Mouse (Mus musculus) forelimb bud, embryonic 11.5 days (tissue): ENCODE data around the gene Sh3d21.
A peak's percentile ranks its signal among the peaks of the same experiment; 100 is the strongest.

ENCODE experiments used
- DNase-seq: peaks from one replicate; pipeline ENCODE4 v3.0.0-alpha.2; 2012; ENCODE audit warnings: low read depth, low spot score

Sh3d21 gene

GRCm38 (mm10) chr4:126146974-126147532 lies 16.2 kb downstream of the Sh3d21 start:
- DNase-seq: peak; percentile 38

DNA sequence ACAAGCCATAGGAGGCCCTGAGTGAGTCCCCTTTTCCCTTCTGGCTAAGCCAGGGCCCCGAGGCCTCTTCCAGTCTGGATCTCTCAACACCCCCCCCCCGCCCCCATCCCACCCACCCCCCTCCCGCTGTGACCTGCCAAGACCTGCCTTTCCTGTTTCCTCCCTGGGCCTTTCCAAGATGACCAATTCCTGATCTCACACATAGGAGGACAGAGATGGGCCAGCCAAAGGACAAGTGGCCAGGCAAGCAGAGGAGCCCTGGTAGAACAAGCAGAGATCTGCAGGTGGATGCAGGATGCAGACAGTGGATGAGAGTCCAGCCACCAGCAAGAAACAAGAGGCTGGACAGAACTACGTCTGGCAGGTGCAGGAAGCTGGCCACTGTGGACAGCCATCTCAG lies 17.9 kb downstream of the Sh3d21 start:
- DNase-seq: no peak

- no peak for DNase-seq
These were observed 22.3 kb downstream of the Sh3d21 start for GRCm38 (mm10) chr4:126141021-126141420.

DNA sequence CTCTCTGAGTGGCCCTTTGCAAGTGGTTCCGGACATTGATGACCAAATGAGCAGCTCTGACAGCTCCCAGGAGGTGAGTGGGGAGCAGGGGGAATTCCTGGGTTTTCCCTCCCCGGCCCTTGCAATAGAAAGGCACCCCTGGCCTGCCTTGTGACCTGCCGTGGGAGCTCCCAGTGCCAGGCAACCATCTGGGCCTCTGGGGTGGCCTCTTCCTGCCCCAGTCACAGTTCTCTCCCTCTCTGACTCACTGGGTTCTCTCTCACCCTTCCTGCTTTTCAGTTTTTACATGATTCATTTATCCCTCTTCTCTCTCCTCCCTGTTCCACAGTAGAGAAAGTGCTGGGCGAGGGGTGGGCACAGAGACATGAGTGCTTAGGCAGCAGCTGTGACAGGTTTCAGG lies 25.5 kb downstream of the Sh3d21 start:
- no peak for DNase-seq

GRCm38 (mm10) chr4:126134639-126135038 lies 28.7 kb downstream of the Sh3d21 start:
- no peak for DNase-seq

DNA sequence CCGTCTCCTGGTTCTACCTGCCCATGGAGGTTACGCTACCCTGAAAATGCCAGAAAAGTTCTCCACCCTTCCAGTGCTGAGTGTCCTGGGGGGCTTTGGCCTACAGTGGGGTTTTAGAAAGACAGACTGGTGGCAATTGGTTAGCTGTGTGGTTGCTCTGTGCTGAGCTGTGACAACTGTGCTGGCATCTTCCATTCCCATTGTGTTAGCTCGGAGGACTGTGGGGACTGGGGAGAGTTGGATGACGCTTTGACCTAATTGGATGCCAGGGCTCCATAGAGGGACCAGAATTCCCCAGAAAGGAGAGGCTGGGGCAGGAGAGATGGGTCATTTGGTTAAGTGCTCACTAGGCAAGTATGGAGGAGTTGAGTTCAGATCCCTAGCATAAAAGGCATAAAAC lies 29.1 kb downstream of the Sh3d21 start:
- no peak for DNase-seq

DNA sequence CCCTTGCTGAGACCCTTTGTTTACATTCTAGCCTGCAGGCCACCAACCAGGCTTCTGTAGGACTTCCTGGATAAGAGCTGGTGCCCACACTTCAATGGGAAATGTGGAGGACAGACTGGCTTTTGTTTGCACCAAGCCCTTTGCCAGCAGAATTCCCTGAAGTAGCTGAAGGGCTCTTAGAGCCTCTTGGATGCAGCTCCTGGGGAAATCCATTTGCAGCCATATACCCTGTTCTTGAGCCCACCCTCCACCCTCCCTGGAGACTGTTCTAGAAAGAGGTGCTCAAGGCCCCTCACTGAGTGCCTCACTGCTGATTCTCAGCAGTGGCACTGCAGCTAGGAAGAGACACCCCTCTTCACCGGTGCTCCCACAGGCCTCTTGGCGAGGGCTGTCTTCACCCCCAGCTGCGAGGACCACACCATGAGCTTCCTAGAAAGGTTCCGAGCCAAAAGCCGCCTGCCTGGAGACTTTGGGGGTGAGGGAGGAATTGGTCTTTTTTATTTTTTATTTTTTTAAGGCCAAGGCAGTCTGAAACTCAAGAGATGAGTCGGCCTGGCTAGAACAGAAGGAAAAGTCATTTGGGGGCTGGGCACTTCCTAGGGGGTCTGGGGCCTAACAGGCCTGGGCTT lies 30.5 kb downstream of the Sh3d21 start:
- DNase-seq: no peak

DNA sequence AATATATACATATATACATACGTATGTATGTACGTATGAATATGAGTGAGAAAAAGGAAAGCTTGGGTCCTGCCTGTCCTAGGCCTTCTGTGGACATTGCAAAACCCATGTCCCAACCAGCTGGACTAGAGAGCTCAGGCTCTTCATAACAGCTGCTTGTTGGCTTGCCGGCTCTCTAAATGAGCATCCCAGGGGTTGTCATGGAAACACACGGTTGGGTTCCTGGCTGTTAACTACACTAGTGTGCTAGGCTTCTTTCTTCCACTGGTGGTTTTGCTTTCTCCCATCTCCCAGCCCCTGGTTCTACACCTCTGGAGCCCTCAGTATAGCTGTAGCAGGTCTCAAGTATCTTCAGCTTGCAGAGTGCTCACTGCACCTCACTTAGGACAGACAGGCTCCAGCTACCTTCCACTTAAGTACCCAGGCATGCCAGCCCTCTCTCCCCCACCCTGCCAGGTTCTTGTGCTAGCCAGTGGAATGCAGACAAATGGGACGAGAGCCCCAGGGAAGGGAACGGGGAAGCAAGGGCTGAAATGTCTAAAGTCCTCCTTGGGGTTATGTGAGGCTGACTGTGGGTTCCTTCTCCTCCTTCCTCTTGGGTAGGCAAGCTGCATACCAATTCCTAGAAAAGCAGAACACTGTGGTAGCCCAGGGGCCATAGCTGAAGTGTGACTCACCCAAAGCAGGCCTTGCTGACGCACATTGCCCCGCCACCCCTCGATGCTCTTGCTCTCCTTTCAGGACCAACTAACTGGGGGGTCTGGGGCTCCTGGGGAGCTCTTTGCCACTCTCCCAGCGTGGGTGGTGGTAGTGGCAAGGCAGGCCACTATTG lies 31.8 kb downstream of the Sh3d21 start:
- peak; percentile 52 for DNase-seq

GRCm38 (mm10) chr4:126130502-126130901 lies 32.8 kb downstream of the Sh3d21 start:
- no peak for DNase-seq

DNA sequence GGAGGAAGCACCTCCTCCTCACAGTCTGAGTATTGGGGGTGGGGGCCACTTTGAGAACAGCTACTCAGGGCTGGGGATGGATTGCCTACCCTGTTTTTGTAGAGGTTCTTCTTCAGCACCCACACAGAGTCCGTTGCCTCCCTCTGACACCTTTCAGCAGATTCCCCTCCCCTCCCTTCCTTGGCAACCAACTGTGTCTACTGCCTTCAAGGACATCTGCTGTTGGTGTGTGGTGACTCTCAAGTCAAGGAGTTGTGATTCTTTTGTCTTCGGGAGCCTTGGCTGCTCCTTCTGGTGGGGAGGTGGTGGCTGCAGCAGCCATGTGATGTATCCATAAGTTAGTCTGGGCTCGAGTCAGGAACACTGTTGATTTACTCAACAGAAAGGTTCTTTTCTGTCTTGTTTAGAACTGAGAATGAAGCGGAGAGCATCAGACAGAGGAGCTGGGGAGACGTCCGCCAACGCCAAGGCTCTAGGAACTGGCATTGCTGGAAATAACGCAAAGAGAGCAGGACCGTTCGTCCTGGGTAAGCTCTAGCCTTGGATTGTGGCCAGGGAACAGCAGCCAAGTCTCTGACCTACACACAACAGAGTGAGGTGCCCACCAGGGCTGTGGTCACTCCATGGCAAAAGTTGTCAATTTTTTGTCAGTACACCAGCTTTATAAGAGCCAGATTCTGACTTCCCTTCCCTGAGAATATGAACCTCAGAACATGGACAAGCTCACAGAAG lies 39.8 kb downstream of the Sh3d21 start:
- no peak for DNase-seq

- no peak for DNase-seq
These were observed 42.8 kb downstream of the Sh3d21 start for GRCm38 (mm10) chr4:126120506-126120905.

GRCm38 (mm10) chr4:126120052-126120451 lies 43.2 kb downstream of the Sh3d21 start:
- no peak for DNase-seq

- no peak for DNase-seq
These were observed 44.2 kb downstream of the Sh3d21 start for GRCm38 (mm10) chr4:126119051-126119450.

DNA sequence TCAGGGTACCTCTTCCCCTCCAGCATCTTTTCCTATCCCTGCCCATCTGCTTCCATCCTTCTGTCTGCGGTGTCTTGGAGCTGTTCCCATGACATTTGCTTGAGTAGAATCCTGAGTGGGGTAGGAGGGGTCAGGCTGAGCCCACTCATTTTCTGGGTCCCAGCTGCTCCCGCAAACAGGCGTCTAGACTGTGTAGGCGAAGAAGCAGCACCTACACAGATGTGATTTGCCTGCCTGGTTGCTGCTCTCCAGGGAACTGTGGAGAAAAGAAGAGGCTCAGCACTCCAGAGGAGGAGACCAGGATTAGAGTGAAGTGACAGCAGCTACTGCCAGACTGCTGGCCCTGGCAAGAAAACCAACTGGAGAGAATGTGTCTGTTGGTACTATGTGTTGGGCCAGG lies 44.6 kb downstream of the Sh3d21 start:
- no peak for DNase-seq

DNA sequence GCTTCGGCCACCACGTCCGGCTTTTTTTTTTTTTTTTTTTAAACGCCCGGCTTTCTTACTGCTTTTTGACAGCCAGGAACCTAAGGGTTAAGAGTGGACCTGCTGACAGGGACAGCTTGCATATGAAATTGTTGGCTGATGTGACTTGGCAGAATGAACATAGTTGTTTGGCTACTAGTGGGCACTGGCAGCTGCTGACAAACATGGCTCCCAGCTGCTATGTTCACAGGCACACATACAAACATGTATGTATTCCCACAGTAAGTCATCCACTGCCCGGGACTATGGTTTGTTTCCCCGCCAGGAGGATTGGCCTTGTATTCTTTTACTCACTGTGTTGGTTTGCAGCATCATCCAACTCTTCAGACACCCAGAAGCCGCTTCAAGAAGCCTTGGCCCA lies 46.2 kb downstream of the Sh3d21 start:
- DNase-seq: no peak

DNA sequence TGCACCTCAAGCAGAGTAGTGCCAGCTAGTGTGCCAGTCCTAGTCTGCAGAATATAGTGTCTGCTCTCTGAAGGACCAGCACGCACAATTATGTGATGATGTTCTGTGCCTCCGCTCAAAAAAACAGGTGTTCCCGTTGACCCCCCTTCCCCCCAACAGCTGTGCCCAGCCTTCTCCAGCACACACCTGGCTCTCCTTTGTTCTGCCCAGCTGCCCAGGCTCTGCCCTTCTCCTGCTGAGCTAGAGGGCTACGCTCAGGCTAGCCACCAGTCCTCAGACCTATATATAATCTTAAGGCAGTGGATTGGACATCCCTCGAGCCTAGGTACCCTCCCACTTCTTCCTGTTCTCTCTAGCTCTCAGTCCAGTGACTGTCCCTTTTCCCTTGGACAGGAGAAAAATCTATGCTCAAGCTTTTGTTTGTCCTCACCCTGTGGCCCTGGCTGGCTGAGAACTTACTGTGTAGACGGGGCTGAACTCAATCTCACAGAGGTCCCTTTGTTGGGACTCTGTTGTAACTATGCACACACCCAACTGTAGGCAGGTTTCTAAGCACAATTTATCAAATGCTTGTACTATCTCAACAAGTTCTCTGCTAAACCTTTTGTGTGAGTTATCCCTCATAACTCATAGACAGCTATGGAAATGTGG lies 47.3 kb downstream of the Sh3d21 start:
- DNase-seq: no peak

DNA sequence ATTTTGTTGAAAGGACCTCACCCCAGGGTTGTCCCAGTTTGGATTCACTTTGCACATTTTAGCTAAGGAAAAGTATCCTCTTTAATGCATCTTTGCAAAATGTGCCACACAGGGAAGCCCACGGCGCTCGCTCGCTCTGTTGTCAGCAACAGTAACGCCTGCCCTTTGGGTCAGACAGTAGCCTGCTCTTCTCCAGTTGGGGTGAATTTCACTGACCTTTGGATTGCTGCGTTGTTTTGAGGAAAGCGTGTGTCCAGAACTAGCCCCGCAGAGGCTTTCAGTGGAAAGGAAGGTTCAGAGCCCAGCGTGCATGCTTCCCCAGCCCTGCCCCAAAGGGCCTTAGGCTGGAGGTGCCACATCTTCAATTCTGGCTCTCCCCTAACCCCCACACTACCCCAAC lies 47.9 kb downstream of the Sh3d21 start:
- DNase-seq: no peak

- peak; percentile 52 for DNase-seq
These were observed 49.3 kb downstream of the Sh3d21 start for GRCm38 (mm10) chr4:126113943-126114342.

GRCm38 (mm10) chr4:126113243-126113642 lies 50.0 kb downstream of the Sh3d21 start:
- DNase-seq: no peak

DNA sequence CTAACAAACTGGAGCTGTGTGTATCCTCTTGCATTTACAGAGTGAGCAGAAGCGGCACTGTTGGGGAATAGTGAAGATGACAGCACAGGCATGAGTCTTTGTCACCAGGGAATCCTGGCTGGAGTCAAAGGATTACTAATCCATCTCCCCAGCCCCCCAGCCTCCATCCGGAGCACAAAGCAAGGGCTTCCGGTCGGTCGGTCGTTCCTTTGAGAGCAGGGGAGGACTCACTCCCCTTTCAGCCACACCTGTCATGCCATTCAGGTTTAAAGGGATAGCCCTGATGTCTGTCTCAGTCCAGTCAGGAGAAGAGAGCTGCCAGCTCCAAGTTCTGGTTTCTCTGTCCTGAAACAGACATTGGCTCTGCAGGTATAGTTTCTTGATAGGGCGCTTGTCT lies 52.1 kb downstream of the Sh3d21 start:
- no peak for DNase-seq

- peak; percentile 48 for DNase-seq
These were observed 52.7 kb downstream of the Sh3d21 start for GRCm38 (mm10) chr4:126110374-126111152.
